Mouse (Mus musculus): ENCODE measurements around the gene Mpped2. TPM values are rescaled to one million over a fixed set of nuclear protein-coding genes. Genes with fewer than 3 reads are reported as not detected.

The Mpped2 gene
- total and polyA plus RNA-seq, 2 experiments from 2014 or later = 65.4 to 104 TPM

DNA sequence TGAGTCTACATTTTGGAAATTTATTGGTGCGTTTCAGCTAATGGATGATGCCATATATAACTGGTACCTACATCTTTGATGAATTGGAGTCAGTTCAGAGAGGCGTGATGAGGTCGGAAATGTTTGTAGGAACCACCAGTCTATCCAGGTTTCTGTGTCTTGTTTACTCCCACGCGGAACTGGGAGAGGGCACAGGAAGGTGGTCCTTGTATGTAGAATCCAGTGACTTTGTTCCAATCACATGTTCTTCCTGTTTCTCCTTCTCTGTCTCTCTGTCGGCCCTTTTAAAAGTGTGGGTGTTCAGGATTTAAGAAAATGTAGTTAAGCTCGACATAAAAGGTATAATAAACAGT lies 23.3 kb downstream of the Mpped2 start:
- H3K9me3 ChIP-seq (ENCODE audit: low read length) = no peaks in the 10 kb centered on the region
- peaks cover 41% of the 10 kb centered on the region for H3K4me1 ChIP-seq (ENCODE audit: insufficient read depth)
- peak overlapping the region; percentile 19 for H3K4me2 ChIP-seq (ENCODE audit: low read depth)
- no peaks in the 10 kb centered on the region for H3K27me3 ChIP-seq (ENCODE audit: insufficient read depth, low read length)
- no peaks in the 10 kb centered on the region; the same call in 1 of the 2 replicates for H3K36me3 ChIP-seq (ENCODE audit: insufficient read depth)
- no peak overlapping the region; the same call in 1 of the 2 replicates for H3K4me3 ChIP-seq (ENCODE audit: low read depth, low read length)
- no peak for TF ChIP-seq CTCF (IDR thresholded peaks at IDR 0.05; ENCODE audit: low read depth)
- 44% methylated on average over 7 of the region's 7 CpGs for WGBS
- DNase-seq (no peak), ATAC-seq (no peak)
- no peak overlapping the region for H3K9ac ChIP-seq
- H3K27ac ChIP-seq (ENCODE audit: low read depth, low read length) = no peak overlapping the region

DNA sequence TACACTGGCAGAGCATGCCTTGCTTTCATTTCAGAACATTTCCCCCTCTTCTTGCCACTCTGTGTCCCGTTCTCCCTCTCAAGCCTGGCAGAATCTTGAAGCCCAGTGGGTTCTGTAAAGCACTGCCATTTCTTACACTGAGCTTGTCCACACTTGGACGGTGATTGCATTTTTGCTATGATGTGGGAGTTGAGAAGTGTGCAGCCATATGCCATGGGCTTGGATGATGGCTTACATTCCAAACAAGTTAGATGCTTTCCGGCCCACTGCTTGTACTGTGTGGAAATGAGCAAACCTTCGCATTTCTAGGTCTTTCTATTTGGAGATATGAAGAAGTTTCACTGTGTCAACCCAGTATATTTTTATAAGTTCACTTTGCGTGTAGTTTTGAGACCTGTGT lies 25.8 kb downstream of the Mpped2 start:
- DNase-seq (no peak), ATAC-seq (0 out of 2 replicates have a peak, but pooled peaks have one; percentile 8)
- WGBS = 69% methylated on average over 5 of the region's 5 CpGs
- Histone ChIP-seq H3K27ac (ENCODE audit: low read depth, low read length) (no peak overlapping the region), H3K4me3 (ENCODE audit: low read depth, low read length) (no peak overlapping the region), H3K36me3 (ENCODE audit: insufficient read depth) (no peaks in the 10 kb centered on the region), H3K4me1 (ENCODE audit: insufficient read depth) (peaks cover 55% of the 10 kb centered on the region), H3K9me3 (ENCODE audit: low read length) (no peaks in the 10 kb centered on the region), H3K4me2 (ENCODE audit: low read depth) (no peak overlapping the region), H3K9ac (no peak overlapping the region), H3K27me3 (ENCODE audit: insufficient read depth, low read length) (no peaks in the 10 kb centered on the region)
- TF ChIP-seq CTCF (IDR thresholded peaks at IDR 0.05; ENCODE audit: low read depth) = no peak

DNA sequence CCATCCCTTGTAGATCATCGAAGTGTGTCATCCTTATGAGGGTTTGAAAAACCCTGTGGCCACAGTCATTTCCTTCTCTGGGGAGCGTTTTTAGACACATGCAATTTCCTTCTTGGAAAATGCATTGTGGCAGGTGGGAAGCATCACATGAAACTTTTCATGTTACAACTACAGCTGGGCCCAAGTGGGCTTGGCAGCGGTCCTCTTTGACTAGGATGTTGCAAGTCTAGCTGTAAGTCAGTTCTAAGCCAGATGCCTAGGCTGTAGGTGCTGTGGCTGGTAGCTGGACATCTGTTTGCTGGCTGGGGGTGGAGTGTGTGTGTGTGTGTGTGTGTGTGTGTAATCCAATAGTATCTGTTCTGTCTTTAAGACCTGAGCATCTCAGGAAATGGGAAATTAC lies 26.4 kb downstream of the Mpped2 start:
- Histone ChIP-seq H3K4me3 (ENCODE audit: low read depth, low read length) (no peak overlapping the region), H3K4me1 (ENCODE audit: insufficient read depth) (peaks cover 57% of the 10 kb centered on the region), H3K9ac (no peak overlapping the region), H3K9me3 (ENCODE audit: low read length) (no peaks in the 10 kb centered on the region), H3K36me3 (ENCODE audit: insufficient read depth) (no peaks in the 10 kb centered on the region), H3K27ac (ENCODE audit: low read depth, low read length) (no peak overlapping the region), H3K27me3 (ENCODE audit: insufficient read depth, low read length) (no peaks in the 10 kb centered on the region), H3K4me2 (ENCODE audit: low read depth) (no peak overlapping the region)
- WGBS = 89% methylated on average over 3 of the region's 3 CpGs
- no peak for TF ChIP-seq CTCF (IDR thresholded peaks at IDR 0.05; ENCODE audit: low read depth)
- DNase-seq (no peak), ATAC-seq (no peak)

DNA sequence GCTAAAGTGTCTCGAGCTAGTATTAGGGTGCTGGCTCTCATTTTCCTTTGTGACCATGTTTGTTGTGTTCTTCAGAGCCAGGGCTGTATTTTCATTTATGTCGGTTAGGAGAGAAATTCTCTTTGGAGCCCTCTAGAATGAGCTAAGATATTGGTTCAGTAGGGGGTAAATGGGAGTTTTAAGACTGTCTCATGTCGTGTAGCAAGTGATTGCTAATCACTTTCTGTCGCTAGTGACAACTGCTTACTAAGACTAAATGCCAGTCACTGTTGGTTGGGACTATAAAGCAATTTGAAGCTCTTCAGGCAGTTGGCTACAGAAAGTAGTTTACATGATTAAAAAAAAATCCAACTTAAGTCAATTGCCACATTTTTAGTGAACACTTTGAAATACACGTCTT lies 27.6 kb downstream of the Mpped2 start:
- 9% methylated on average over 5 of the region's 5 CpGs for WGBS
- peaks cover 50% of the 10 kb centered on the region for H3K4me1 ChIP-seq (ENCODE audit: insufficient read depth)
- no peak for DNase-seq

DNA sequence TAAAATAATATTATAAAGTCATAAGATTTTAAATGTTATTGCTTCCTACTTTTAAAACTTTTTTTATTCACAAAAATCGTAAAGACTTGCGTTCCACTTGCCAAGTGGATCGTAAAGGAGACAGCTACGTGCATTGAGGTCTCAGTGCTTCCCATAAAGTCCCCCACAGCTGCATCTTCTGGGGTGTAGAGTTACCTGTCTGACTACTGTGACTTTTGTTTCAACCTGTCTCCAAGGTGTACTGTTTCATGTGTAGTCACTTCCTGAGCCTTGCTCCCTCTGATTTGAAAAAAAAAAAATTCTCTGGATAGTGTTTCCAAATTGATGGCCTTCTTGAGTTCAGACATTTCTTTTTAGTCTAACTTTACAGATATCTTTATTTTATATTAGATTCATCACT lies 29.0 kb downstream of the Mpped2 start:
- Histone ChIP-seq H3K4me1 (ENCODE audit: insufficient read depth) (peaks cover 41% of the 10 kb centered on the region), H3K27me3 (ENCODE audit: insufficient read depth, low read length) (no peaks in the 10 kb centered on the region), H3K27ac (ENCODE audit: low read depth, low read length) (no peak overlapping the region), H3K9me3 (ENCODE audit: low read length) (no peaks in the 10 kb centered on the region), H3K4me3 (ENCODE audit: low read depth, low read length) (no peak overlapping the region), H3K36me3 (ENCODE audit: insufficient read depth) (peaks cover 2% of the 10 kb centered on the region; the same call in 1 of the 2 replicates), H3K4me2 (ENCODE audit: low read depth) (no peak overlapping the region), H3K9ac (no peak overlapping the region)
- no peak for ATAC-seq
- no peak for DNase-seq
- TF ChIP-seq CTCF (IDR thresholded peaks at IDR 0.05; ENCODE audit: low read depth) = no peak
- WGBS = 75% methylated on average over 4 of the region's 4 CpGs

More for the DNA sequence above, 27.6 kb downstream of the Mpped2 start:
- ATAC-seq = peak; percentile 54
- Histone ChIP-seq H3K27ac (ENCODE audit: low read depth, low read length) (peak overlapping the region; percentile 42), H3K27me3 (ENCODE audit: insufficient read depth, low read length) (no peaks in the 10 kb centered on the region), H3K4me2 (ENCODE audit: low read depth) (0 out of 2 replicates have a peak overlapping the region, but pooled peaks have one; percentile 3), H3K9ac (0 out of 2 replicates have a peak overlapping the region, but pooled peaks have one; percentile 22), H3K4me3 (ENCODE audit: low read depth, low read length) (no peak overlapping the region), H3K9me3 (ENCODE audit: low read length) (no peaks in the 10 kb centered on the region), H3K36me3 (ENCODE audit: insufficient read depth) (no peaks in the 10 kb centered on the region)
- TF ChIP-seq CTCF (IDR thresholded peaks at IDR 0.05; ENCODE audit: low read depth) = no peak

DNA sequence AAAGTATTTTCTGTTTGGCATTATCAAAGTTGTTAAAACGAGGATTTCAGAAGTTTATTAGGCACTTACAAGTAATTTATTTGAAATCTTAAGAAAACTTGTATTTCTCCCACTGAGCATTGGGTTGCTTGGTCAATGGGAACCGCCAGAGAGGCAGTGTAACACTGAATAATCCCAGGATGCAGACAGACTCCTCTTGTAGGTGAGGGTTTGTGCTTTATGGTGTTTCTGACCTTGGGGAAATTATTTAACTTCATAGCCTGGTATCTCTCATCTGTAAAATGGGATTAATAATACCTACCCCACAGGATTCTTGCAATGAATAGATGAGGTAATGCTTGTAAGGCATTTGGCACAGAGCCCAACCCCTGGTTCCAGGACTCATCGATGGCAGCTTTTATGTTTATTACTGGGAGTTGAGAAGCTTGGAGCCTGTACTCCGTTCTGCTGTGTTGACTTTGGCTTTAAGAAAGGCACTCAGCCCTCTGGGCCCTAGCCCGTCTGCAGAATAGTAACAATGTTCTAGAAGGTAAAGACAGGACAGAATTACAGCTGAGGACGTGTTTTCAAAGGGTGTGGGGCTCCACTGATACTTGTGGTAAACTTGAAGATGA lies 37.0 kb downstream of the Mpped2 start:
- H3K4me1 ChIP-seq (ENCODE audit: insufficient read depth) = no peaks in the 10 kb centered on the region
- no peak; the same call in 1 of the 2 replicates for ATAC-seq

DNA sequence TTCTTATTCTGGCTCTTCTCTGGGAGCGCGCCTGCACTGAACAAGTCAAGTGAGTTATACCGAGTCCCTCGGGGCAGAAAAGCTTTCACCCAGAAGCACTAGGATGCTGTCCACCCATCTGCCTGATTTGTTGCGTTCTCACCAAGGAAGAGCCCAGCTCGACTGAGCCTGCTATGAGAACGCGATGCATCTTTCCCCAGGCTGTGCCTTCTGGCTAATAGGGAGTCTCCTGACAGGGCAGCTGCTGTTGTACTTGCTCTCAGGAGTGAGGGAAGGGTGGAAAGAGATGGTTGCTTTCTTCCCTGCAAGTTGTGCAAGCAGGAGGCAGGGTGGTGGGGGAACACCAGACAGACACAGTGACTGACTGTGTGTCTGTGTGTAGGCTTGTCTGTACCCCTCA lies 37.5 kb downstream of the Mpped2 start:
- 72% methylated on average over 8 of the region's 8 CpGs for WGBS
- H3K4me3 ChIP-seq (ENCODE audit: low read depth, low read length) = no peak overlapping the region

More for the DNA sequence above, 37.0 kb downstream of the Mpped2 start:
- H3K27ac ChIP-seq (ENCODE audit: low read depth, low read length) = no peak overlapping the region
- H3K9ac ChIP-seq = no peak overlapping the region
- WGBS = 48% methylated on average over 6 of the region's 6 CpGs
- no peaks in the 10 kb centered on the region for H3K9me3 ChIP-seq (ENCODE audit: low read length)
- no peak for DNase-seq
- H3K36me3 ChIP-seq (ENCODE audit: insufficient read depth) = peaks cover 3% of the 10 kb centered on the region; the same call in 1 of the 2 replicates
- no peak overlapping the region for H3K4me2 ChIP-seq (ENCODE audit: low read depth)
- H3K27me3 ChIP-seq (ENCODE audit: insufficient read depth, low read length) = no peaks in the 10 kb centered on the region
- no peak overlapping the region for H3K4me3 ChIP-seq (ENCODE audit: low read depth, low read length)
- no peak for TF ChIP-seq CTCF (IDR thresholded peaks at IDR 0.05; ENCODE audit: low read depth)

More for the DNA sequence above, 37.5 kb downstream of the Mpped2 start:
- no peak overlapping the region for H3K9ac ChIP-seq
- H3K4me2 ChIP-seq (ENCODE audit: low read depth) = no peak overlapping the region
- peaks cover 3% of the 10 kb centered on the region; the same call in 1 of the 2 replicates for H3K36me3 ChIP-seq (ENCODE audit: insufficient read depth)
- H3K27ac ChIP-seq (ENCODE audit: low read depth, low read length) = no peak overlapping the region
- no peak for TF ChIP-seq CTCF (IDR thresholded peaks at IDR 0.05; ENCODE audit: low read depth)
- no peaks in the 10 kb centered on the region for H3K9me3 ChIP-seq (ENCODE audit: low read length)
- DNase-seq (no peak), ATAC-seq (peak; percentile 76)
- no peaks in the 10 kb centered on the region for H3K4me1 ChIP-seq (ENCODE audit: insufficient read depth)
- no peaks in the 10 kb centered on the region for H3K27me3 ChIP-seq (ENCODE audit: insufficient read depth, low read length)
